Mouse (Mus musculus) frontal cortex, postnatal 10 days (tissue): Measurements from ENCODE around the gene Esp36.
"Not testable (repeated sequence)": the region's sequence is repeated elsewhere in the genome, so short reads cannot be mapped to it uniquely, and the experiment has no call there.

Source experiments
- DNase-seq, 2 experiments: peaks; one replicate each; pipeline ENCODE4 v3.0.0; 2022; ENCODE audit warnings: low spot score in 2 of 2, mixed read lengths in 1 of 2

Esp36 gene

DNA sequence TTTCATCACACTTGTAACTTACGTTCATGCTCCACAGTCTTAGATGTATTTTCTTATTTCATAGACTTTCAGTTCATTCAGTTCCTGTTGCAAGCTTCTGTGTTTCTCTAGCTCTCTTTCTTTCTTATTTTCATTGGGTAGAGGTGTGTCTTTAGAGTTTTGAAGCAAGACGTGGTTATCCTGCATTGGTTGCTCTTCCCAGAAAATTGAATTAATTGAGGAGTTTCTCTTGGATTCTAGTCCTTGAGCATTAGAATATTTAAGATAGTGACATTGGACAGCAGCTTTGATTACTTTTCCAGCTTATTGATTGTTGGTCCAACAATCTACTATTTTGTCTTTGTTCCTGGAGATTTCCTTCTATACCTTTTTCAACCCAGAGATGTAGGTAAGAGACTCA is at the start of gene Esp36:
Esp36 (minus strand) TSS at position 101 of the 400 bp plus-strand sequence.
- DNase-seq: no peak

DNA sequence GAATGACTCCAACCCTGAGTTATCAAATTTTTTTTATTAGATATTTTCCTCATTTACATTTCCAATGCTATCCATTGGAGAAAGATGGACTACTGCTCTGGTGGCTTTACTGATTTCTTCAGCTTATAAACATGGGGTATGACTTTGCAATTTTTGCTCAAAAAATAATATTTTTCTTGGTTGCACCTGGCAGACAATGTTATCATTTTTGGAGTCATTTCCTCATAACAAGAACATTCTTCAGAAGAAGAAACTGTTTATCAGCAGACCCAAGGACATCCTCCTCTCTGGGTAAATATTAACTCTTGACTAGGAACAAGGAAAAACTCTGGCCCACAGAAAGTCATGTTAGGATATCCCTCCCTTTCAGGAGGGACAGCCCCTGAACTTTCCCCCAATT is 36.2 kb upstream of the Esp36 start:
- not testable (repeated sequence) for DNase-seq

DNA sequence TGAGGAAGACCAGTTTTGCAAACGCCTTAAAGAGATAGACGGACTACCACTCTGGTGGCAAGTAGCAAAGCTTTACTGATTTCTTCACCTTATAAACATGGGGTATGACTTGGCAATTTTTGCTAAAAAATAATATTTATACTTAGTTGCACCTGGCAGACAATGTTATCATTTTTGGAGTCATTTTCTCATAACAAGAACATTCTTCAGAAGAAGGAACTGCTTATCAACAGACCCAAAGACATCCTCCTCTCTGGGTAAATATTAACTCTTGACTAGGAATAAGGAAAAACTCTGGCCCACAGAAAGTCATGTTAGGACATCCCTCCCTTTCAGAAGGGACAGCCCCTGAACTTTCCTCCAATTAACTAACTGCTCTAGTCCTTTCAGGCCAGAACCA is 30.7 kb upstream of the Esp36 start:
- DNase-seq: no peak

DNA sequence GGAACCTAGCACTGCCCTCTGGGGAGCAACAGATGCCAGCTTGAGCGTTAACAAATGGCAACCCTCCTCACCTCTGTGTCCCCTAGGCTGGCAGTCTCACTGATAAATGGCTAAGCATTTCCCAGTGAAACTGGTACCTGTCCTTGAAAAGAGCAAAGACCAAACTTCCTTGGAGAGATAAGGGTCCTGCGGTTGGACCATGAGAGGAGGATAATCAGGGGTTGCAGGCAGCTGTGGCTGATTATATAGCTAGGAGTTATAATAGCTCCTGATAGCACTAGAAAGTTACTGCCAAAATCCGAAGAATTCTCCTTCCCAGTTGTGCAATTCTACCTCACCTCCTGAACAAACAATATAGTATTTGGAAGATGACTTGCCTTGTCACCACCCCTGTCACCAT is 13.8 kb downstream of the Esp36 start:
- no peak for DNase-seq

DNA sequence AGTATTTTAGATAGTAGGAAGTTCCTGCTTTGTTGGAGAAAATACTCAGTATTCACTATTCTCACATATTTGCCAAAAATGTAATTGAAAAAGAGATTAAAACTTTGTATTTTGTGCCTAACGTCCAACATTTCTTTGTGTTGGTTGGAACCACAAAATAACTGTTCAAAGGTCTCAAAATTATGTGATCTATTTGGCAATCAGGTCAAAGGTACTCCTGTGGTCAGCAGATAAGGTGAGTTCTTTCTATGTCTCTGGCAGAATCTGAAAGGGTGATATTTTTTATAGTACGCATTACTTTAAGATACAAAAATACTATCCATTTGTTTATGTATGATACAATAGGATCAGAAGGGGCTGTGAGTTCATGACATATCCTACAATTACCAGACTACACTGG is 28.2 kb downstream of the Esp36 start:
- DNase-seq: no peak
